Mouse (Mus musculus) CH12.LX (cell line): ENCODE measurements around the gene Minos1. TPM values are rescaled to one million over a fixed set of nuclear protein-coding genes. Genes with fewer than 3 reads are reported as not detected.

Source experiments
- DNase-seq: peaks from one replicate; pipeline ENCODE4 v3.0.0-alpha.2; 2013; ENCODE audit errors: extremely low read depth
- H3K27ac ChIP-seq: 2 replicates; pipeline ENCODE4 v1.5.1; 2012; ENCODE audit warnings: low read depth, mild to moderate bottlenecking, control low read depth, moderate library complexity; ENCODE audit not compliant: insufficient read depth
- H3K27me3 ChIP-seq: replicated peaks from 2 replicates; pipeline ENCODE3; 2012; ENCODE audit warnings: inconsistent platforms
- H3K36me3 ChIP-seq, 2 experiments: replicated peaks in 1 of 2; 2 replicates each; pipeline versions ENCODE3 to v1.6.1; 2012; ENCODE audit warnings: inconsistent platforms in 1 of 2, low read length in 1 of 2, mild to moderate bottlenecking in 1 of 2, mixed read lengths in 1 of 2, moderate library complexity in 1 of 2; ENCODE audit not compliant: control insufficient read depth in 1 of 2, insufficient read depth in 1 of 2
- H3K4me1 ChIP-seq, 2 experiments: 2 replicates each; pipeline ENCODE4 v1.6.1; 2012; ENCODE audit warnings: inconsistent platforms in 1 of 2, moderate library complexity in 1 of 2; ENCODE audit not compliant: insufficient read depth in 2 of 2, control insufficient read depth in 1 of 2
- H3K4me2 ChIP-seq: 2 replicates; pipeline ENCODE4 v1.6.1; 2012; ENCODE audit warnings: low read depth, mild to moderate bottlenecking, control low read depth; ENCODE audit not compliant: poor library complexity, insufficient read depth, severe bottlenecking
- H3K4me3 ChIP-seq, 3 experiments: fragments of 150-350 bp in 1 of 3; sonication (generic) in 1 of 3; replicated peaks in 1 of 3; 2 replicates each; pipeline versions ENCODE3 to v1.5.1; 2011 to 2012; ENCODE audit warnings: low read depth in 2 of 3, low read length in 2 of 3, mild to moderate bottlenecking in 2 of 3, moderate library complexity in 2 of 3, control low read depth in 1 of 3, improper control_type of control experiment in 1 of 3, inconsistent platforms in 1 of 3, mixed read lengths in 1 of 3; ENCODE audit not compliant: poor library complexity in 1 of 3
- H3K79me2 ChIP-seq: replicated peaks from 2 replicates; pipeline ENCODE4 v1.6.1; 2012; ENCODE audit warnings: mild to moderate bottlenecking, moderate library complexity; ENCODE audit not compliant: control insufficient read depth, poor library complexity, insufficient read depth, severe bottlenecking; ENCODE audit errors: extremely low read depth
- H3K9ac ChIP-seq: 2 replicates; pipeline ENCODE4 v1.6.1; 2012; ENCODE audit warnings: low read depth, mild to moderate bottlenecking, control low read depth, moderate library complexity; ENCODE audit not compliant: insufficient read depth
- H3K9me3 ChIP-seq: replicated peaks from 2 replicates; pipeline ENCODE3; 2012; ENCODE audit warnings: low read length, inconsistent platforms, mixed read lengths
- ELF1 ChIP-seq: IDR thresholded peaks from 2 replicates; pipeline ENCODE4 v1.6.1; 2014; ENCODE audit warnings: low read depth, mild to moderate bottlenecking, inconsistent platforms, low read length, improper control_type of control experiment
- GABPA ChIP-seq: IDR thresholded peaks from 2 replicates; pipeline ENCODE4 v1.6.1; 2012; ENCODE audit warnings: low read depth, low read length, improper control_type of control experiment, inconsistent platforms; ENCODE audit not compliant: insufficient replicate concordance
- HCFC1 ChIP-seq: IDR thresholded peaks from 2 replicates; pipeline ENCODE4 v1.6.1; 2012; ENCODE audit warnings: low read depth, mild to moderate bottlenecking, inconsistent platforms, low read length, improper control_type of control experiment
- KAT2A ChIP-seq: IDR thresholded peaks from 2 replicates; pipeline ENCODE4 v1.6.1; 2012; ENCODE audit warnings: low read length, improper control_type of control experiment, inconsistent platforms; ENCODE audit not compliant: insufficient replicate concordance
- MAFK ChIP-seq: IDR thresholded peaks from 2 replicates; pipeline ENCODE4 v1.6.1; 2011; ENCODE audit warnings: low read length, improper control_type of control experiment; ENCODE audit not compliant: insufficient replicate concordance
- MAZ ChIP-seq: IDR thresholded peaks from 2 replicates; pipeline ENCODE4 v1.6.1; 2012; ENCODE audit warnings: low read depth, mild to moderate bottlenecking, inconsistent platforms, low read length, improper control_type of control experiment, moderate library complexity
- MEF2A ChIP-seq: IDR thresholded peaks from 2 replicates; pipeline ENCODE4 v1.6.1; 2014; ENCODE audit warnings: low read depth, mild to moderate bottlenecking, inconsistent platforms, low read length, improper control_type of control experiment, borderline replicate concordance
- MXI1 ChIP-seq: IDR thresholded peaks from 2 replicates; pipeline ENCODE4 v1.6.1; 2011; ENCODE audit warnings: mild to moderate bottlenecking, low read depth, low read length, improper control_type of control experiment
- NRF1 ChIP-seq: IDR thresholded peaks from 2 replicates; pipeline ENCODE4 v1.6.1; 2014; ENCODE audit warnings: low read depth, mild to moderate bottlenecking, inconsistent platforms, low read length, improper control_type of control experiment, moderate library complexity
- PAX5 ChIP-seq: IDR thresholded peaks from 2 replicates; pipeline ENCODE4 v1.6.1; 2012; ENCODE audit warnings: low read length, inconsistent platforms, mixed read lengths
- POLR2A ChIP-seq: IDR thresholded peaks from 2 replicates; pipeline ENCODE4 v1.6.1; 2011; ENCODE audit warnings: low read depth, mild to moderate bottlenecking, improper control_type of control experiment, low read length
- POLR2AphosphoS2 ChIP-seq: IDR thresholded peaks from 2 replicates; pipeline ENCODE4 v1.6.1; 2011; ENCODE audit warnings: low read depth, low read length, improper control_type of control experiment
- RCOR1 ChIP-seq: conservative IDR thresholded peaks from 2 replicates; pipeline ENCODE4 v1.6.1; 2012; ENCODE audit warnings: low read depth, mild to moderate bottlenecking, inconsistent platforms, low read length, improper control_type of control experiment
- TBP ChIP-seq: conservative IDR thresholded peaks from 2 replicates; pipeline ENCODE4 v1.6.1; 2011; ENCODE audit warnings: low read depth, low read length, improper control_type of control experiment
- USF1 ChIP-seq: IDR thresholded peaks from 2 replicates; pipeline ENCODE4 v1.6.1; 2014; ENCODE audit warnings: low read depth, mild to moderate bottlenecking, inconsistent platforms, low read length, improper control_type of control experiment
- ZMIZ1 ChIP-seq: IDR thresholded peaks from 2 replicates; pipeline ENCODE4 v1.6.1; 2012; ENCODE audit warnings: low read depth, mild to moderate bottlenecking, inconsistent platforms, low read length, improper control_type of control experiment
- ZNF384 ChIP-seq: IDR thresholded peaks from 2 replicates; pipeline ENCODE4 v1.6.1; 2012; ENCODE audit warnings: low read depth, low read length, improper control_type of control experiment, inconsistent platforms
- dilution Hi-C: fragments of 300-500 bp; cut with MboI; formaldehyde crosslinking; loops from 2 replicates; pipeline ENCODE4 v1.14.3; 2020; ENCODE audit warnings: low sequenced_read_pairs; ENCODE audit not compliant: extremely low pct_unique_long_range_greater_than_20kb, extremely low pct_ligation_motif_present
- in situ Hi-C: fragments of 300-500 bp; cut with MboI; formaldehyde crosslinking; loops from 3 replicates; pipeline ENCODE4 v1.14.3; 2019; ENCODE audit warnings: low sequenced_read_pairs, low pct_ligation_motif_present, low pct_unique_long_range_greater_than_20kb, mixed read lengths
- polyA plus RNA-seq: library from polyadenylated mRNA; unstranded; fragments of >175 nt; gene quantifications from 2 replicates; pipeline ENCODE4 v1.2.1, GENCODE M21; 2012; ENCODE audit warnings: low read depth; ENCODE audit not compliant: insufficient read length
- total RNA-seq, 2 experiments: library from RNA; depleted of rRNA; stranded (reverse); fragments of 300-350 nt in 1 of 2; fragments of >200 nt in 1 of 2; gene quantifications; 2 replicates each; pipeline ENCODE4 v1.2.3; 2012 to 2014

Gene Minos1
- total and polyA plus RNA-seq, 3 experiments: 39.2 to 418 (median 151) TPM

- H3K4me1 ChIP-seq: peaks cover 3 to 46% of the 10 kb centered on the region in 2 experiments
- TF ChIP-seq ZNF384 (no peak), GABPA (no peak), MXI1 (no peak), MAZ (no peak), POLR2AphosphoS2 (no peak), MEF2A (no peak), ZMIZ1 (no peak)
- TF ChIP-seq, all 38 proteins: peak for 0
- dilution Hi-C loops (no loop called here), in situ Hi-C loops (no loop called here)
- Histone ChIP-seq H3K9ac (no peak overlapping the region), H3K36me3 (peaks cover 0 to 73% of the 10 kb centered on the region in 2 experiments), H3K9me3 (no peaks in the 10 kb centered on the region), H3K79me2 (peaks cover 70% of the 10 kb centered on the region), H3K27me3 (no peaks in the 10 kb centered on the region), H3K4me3 (no peak overlapping the region), H3K4me2 (no peak overlapping the region), H3K27ac (no peak overlapping the region)
- DNase-seq: no peak
These were observed 20.1 kb downstream of the Minos1 start for GRCm38 (mm10) chr4:139110858-139111257.

GRCm38 (mm10) chr4:139105453-139105852 is 25.5 kb downstream of the Minos1 start:
- in situ Hi-C loops: no loop called here
- Histone ChIP-seq H3K27me3 (no peaks in the 10 kb centered on the region), H3K4me1 (peaks cover 12 to 45% of the 10 kb centered on the region in 2 experiments), H3K9me3 (no peaks in the 10 kb centered on the region), H3K36me3 (peaks cover 24 to 84% of the 10 kb centered on the region in 2 experiments), H3K4me2 (no peak overlapping the region), H3K9ac (no peak overlapping the region), H3K27ac (no peak overlapping the region), H3K4me3 (no peak overlapping the region), H3K79me2 (peaks cover 25% of the 10 kb centered on the region)
- dilution Hi-C loops: no loop called here
- TF ChIP-seq RCOR1 (no peak), HCFC1 (no peak), PAX5 (no peak), NRF1 (no peak), MAZ (no peak), KAT2A (no peak), POLR2AphosphoS2 (no peak), POLR2A (no peak), ZMIZ1 (no peak)
- DNase-seq: no peak

GRCm38 (mm10) chr4:139101546-139101945 is 29.4 kb downstream of the Minos1 start:
- Histone ChIP-seq H3K27ac (no peak overlapping the region), H3K27me3 (no peaks in the 10 kb centered on the region), H3K9me3 (no peaks in the 10 kb centered on the region), H3K4me2 (no peak overlapping the region), H3K4me3 (no peak overlapping the region), H3K79me2 (peaks cover 3% of the 10 kb centered on the region; the same call in 1 of the 2 replicates), H3K36me3 (peaks cover 24 to 57% of the 10 kb centered on the region in 2 experiments), H3K4me1 (peaks cover 9 to 27% of the 10 kb centered on the region in 2 experiments; a peak in 3 of 4 replicates), H3K9ac (no peak overlapping the region)
- dilution Hi-C loops: no loop called here
- no peak for DNase-seq
- in situ Hi-C loops: no loop called here
- TF ChIP-seq TBP: no peak
- TF ChIP-seq ELF1: no peak
- no peak for TF ChIP-seq PAX5
- no peak for TF ChIP-seq USF1
- TF ChIP-seq MAFK: no peak
